Mouse (Mus musculus) forebrain, postnatal 0 days (tissue): Measurements from ENCODE around the gene Tnfaip2. TPM values are rescaled to one million over a fixed set of nuclear protein-coding genes. Genes with fewer than 3 reads are reported as not detected.

Experiments
- ATAC-seq: fragments of 200-750 bp; cut with Nextera tagmentation; 2 replicates; pipeline ENCODE4 v1.8.0; 2017; ENCODE audit warnings: mild to moderate bottlenecking, moderate library complexity
- DNase-seq: peaks from one replicate; pipeline ENCODE4 v3.0.0-alpha.2; 2015
- H3K27ac ChIP-seq: fragments of 300-500 bp; sonication (generic); 2 replicates; pipeline ENCODE4 v1.5.1; 2014; ENCODE audit warnings: low read depth, mild to moderate bottlenecking, antibody characterized with exemption, low read length, moderate library complexity, mixed read lengths
- H3K27me3 ChIP-seq: fragments of 300-500 bp; sonication (generic); 2 replicates; pipeline ENCODE4 v1.6.1; 2014; ENCODE audit warnings: mild to moderate bottlenecking, low read length, mixed read lengths; ENCODE audit not compliant: insufficient read depth
- H3K36me3 ChIP-seq: fragments of 300-500 bp; sonication (generic); 2 replicates; pipeline ENCODE4 v1.6.1; 2014; ENCODE audit warnings: mild to moderate bottlenecking, moderate library complexity; ENCODE audit not compliant: insufficient read depth
- H3K4me1 ChIP-seq: fragments of 300-500 bp; sonication (generic); 2 replicates; pipeline ENCODE4 v1.6.1; 2014; ENCODE audit warnings: antibody characterized with exemption; ENCODE audit not compliant: insufficient read depth
- H3K4me2 ChIP-seq: fragments of 300-500 bp; sonication (generic); 2 replicates; pipeline ENCODE4 v1.6.1; 2014; ENCODE audit warnings: low read depth, mild to moderate bottlenecking, moderate library complexity
- H3K4me3 ChIP-seq: fragments of 300-500 bp; sonication (generic); 2 replicates; pipeline ENCODE4 v1.5.1; 2014; ENCODE audit warnings: low read depth, low read length, mixed read lengths
- H3K9ac ChIP-seq: fragments of 300-500 bp; sonication (generic); 2 replicates; pipeline ENCODE4 v1.6.1; 2014; ENCODE audit warnings: mild to moderate bottlenecking
- H3K9me3 ChIP-seq: fragments of 300-500 bp; sonication (generic); 2 replicates; pipeline ENCODE4 v1.6.1; 2016; ENCODE audit warnings: low read length
- CTCF ChIP-seq: sonication (generic); IDR thresholded peaks from 2 replicates; pipeline ENCODE4 v1.5.1; 2016; ENCODE audit warnings: antibody characterized with exemption, control low read depth, low read depth
- WGBS: fragments of 180-500 bp; shearing (Covaris S2); extraction: QIAGEN DNeasy Blood & Tissue Kit; methylation state at CpG from one replicate; pipeline ENCODE4 v1.1.7; 2014; 5-methylcytosine and 5-hydroxymethylcytosine counted together
- polyA plus RNA-seq: library from polyadenylated mRNA; unstranded; fragments of >200 nt; fragmentation: Nextera tagmentation; extraction: Ambion mirVana; gene quantifications from 2 replicates; pipeline ENCODE4 v1.2.1, GENCODE M21; 2015
- total RNA-seq: library from RNA; depleted of rRNA; stranded (reverse); fragments of >200 nt; gene quantifications from 2 replicates; pipeline ENCODE4 v1.2.3, GENCODE M21; 2014

Tnfaip2 gene
- total and polyA plus RNA-seq, 2 experiments from 2014 or later: 1.2 to 4.8 TPM

GRCm38 (mm10) chr12:111428364-111428763 lies 13.9 kb upstream of the Tnfaip2 start:
- Histone ChIP-seq H3K9ac (no peak overlapping the region; the same call in 1 of the 2 replicates), H3K4me1 (peaks cover 7% of the 10 kb centered on the region; the same call in 1 of the 2 replicates), H3K27ac (no peak overlapping the region), H3K4me3 (no peak overlapping the region), H3K36me3 (no peaks in the 10 kb centered on the region), H3K9me3 (no peaks in the 10 kb centered on the region), H3K27me3 (peaks cover 30% of the 10 kb centered on the region), H3K4me2 (0 out of 2 replicates have a peak overlapping the region, but pooled peaks have one; percentile 52)
- no peak for ATAC-seq
- 23% methylated on average over 8 of the region's 8 CpGs for WGBS
- DNase-seq: no peak
- no peak for TF ChIP-seq CTCF

- Histone ChIP-seq H3K9ac (peak overlapping the region; percentile 56), H3K4me3 (peak overlapping the region; percentile 30), H3K4me1 (peaks cover 7% of the 10 kb centered on the region; the same call in 1 of the 2 replicates), H3K27me3 (peaks cover 22% of the 10 kb centered on the region), H3K4me2 (peak overlapping the region; percentile 52), H3K9me3 (no peaks in the 10 kb centered on the region), H3K36me3 (no peaks in the 10 kb centered on the region), H3K27ac (no peak overlapping the region)
- ATAC-seq: peak; percentile 53
- peak; percentile 83 for DNase-seq
- peak; percentile 17; the same call in 1 of the 2 replicates for TF ChIP-seq CTCF
- 2% methylated on average over 40 of the region's 40 CpGs for WGBS
Observed at GRCm38 (mm10) chr12:111428961-111429911, 13.0 kb upstream of the Tnfaip2 start.

DNA sequence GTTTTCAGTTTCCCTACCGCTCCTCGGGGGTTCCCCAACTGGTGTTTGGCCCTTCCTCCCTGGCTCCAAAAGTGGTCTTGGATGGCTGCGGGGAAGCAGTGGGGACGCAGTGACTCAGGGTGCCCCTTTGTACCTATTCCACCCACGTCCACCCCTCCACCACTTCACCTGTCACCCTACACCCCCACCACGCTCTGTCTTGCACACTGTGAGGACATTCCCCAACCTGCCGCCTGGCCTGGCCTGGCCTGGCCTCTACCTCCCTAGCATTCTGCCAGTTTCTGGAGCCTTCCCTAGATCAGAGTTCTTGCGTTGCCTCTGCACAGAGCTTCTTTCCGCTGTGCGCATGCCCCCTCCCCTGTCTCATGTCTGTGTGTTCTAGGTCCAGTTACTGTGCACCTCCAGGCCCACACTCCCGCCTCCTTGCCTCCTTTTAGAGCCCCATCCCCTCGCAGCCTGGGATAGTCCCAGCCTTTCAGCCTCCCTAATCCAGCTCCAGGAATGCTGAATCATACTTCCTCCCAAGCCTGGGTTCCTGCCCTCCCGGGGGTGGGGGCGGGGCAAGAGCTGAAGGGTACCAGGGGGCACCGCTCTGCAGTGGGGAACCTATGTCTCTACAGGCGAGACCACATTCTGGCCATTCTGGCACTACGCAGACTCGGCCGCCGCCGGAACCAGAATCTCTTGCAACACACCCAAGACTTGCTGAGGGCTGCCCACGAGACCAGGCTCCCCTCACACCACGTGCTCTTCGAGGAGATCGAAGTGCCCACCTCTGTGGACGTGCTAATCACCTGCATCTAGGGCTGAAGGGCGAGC lies 12.0 kb upstream of the Tnfaip2 start:
- DNase-seq (no peak), ATAC-seq (no peak)
- no peak overlapping the region for H3K9ac ChIP-seq
- peak overlapping the region; percentile 52 for H3K4me2 ChIP-seq
- H3K36me3 ChIP-seq: no peaks in the 10 kb centered on the region
- H3K9me3 ChIP-seq: no peaks in the 10 kb centered on the region
- TF ChIP-seq CTCF: no peak
- H3K4me3 ChIP-seq: peak overlapping the region; percentile 30
- no peak overlapping the region for H3K27ac ChIP-seq
- H3K27me3 ChIP-seq: peaks cover 13% of the 10 kb centered on the region
- peaks cover 7% of the 10 kb centered on the region; the same call in 1 of the 2 replicates for H3K4me1 ChIP-seq
- 21% methylated on average over 27 of the region's 27 CpGs for WGBS

DNA sequence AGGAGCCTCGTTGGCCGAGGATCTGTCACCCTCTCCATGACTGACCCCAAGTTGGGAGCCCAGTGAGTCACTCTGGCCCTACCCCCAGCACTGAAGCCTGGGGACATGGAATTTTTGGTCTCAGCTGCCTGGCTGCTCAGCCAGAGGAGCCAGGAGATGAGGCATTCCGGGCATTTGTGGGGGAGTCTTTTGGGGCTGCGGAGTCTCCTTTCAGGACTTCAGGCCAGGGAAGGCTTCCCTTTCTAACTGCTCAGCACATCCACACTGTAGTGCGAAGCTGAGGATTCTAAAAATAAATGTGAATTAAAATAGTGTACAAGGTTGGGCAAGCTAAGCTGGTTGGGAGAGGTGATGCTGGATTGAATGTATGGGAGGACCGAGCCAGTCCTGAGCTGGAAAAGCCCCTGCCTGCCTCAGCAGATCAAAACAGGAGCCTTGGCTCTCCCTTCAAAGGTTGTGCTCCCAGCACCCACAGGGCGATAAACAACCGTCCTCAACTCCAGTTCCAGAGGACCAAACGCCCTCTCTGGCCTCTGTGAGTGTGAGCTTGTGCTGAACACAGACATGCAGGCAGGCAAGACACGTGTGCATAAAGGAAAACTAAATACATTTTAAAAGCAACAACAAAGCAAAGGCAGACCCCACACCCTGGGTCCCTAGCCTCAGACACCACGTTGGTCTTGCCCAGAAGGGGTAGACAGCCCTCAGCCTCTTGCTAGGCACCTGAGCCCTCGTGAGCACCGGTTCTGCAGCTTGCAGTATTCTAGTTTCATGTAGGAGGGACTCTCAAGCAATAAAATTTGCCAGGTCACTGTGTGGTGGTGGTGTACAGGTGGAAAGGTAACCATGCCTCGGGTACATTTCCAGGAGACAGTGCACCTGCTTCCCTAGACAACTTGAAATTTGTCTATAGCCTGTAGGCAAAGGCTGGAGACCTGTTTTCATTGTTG lies 11.1 kb upstream of the Tnfaip2 start:
- no peak for TF ChIP-seq CTCF
- no peak overlapping the region for H3K4me2 ChIP-seq
- peaks cover 7% of the 10 kb centered on the region; the same call in 1 of the 2 replicates for H3K4me1 ChIP-seq
- no peak overlapping the region for H3K4me3 ChIP-seq
- H3K9ac ChIP-seq: no peak overlapping the region; the same call in 1 of the 2 replicates
- no peak overlapping the region for H3K27ac ChIP-seq
- ATAC-seq: no peak
- DNase-seq: no peak
- H3K27me3 ChIP-seq: peaks cover 6% of the 10 kb centered on the region; the same call in 1 of the 2 replicates
- no peaks in the 10 kb centered on the region for H3K9me3 ChIP-seq
- WGBS: 32% methylated on average over 14 of the region's 14 CpGs
- H3K36me3 ChIP-seq: no peaks in the 10 kb centered on the region

DNA sequence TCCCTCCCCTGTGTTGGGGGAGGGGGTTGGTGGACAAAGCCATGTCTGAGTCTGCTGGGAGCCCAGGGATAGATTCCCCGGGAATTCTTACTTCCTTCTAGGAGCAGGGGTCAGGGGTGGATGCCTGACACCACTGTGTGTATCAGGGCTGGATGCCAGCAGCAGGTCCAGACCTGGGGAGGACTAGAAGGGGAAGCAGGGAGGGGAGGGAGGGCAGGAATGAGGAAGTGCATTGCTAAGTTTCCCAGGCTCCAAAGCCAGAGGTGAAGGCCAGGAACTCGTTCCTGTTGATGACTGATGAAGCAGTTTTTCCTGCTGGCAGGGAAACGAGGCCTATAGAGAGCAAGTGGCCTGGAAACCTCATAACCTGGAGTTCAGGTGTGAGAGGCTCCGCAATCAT lies 10.2 kb upstream of the Tnfaip2 start:
- Histone ChIP-seq H3K9me3 (no peaks in the 10 kb centered on the region), H3K36me3 (no peaks in the 10 kb centered on the region), H3K4me2 (no peak overlapping the region), H3K4me1 (peaks cover 7% of the 10 kb centered on the region; the same call in 1 of the 2 replicates), H3K9ac (no peak overlapping the region), H3K27me3 (peaks cover 6% of the 10 kb centered on the region; the same call in 1 of the 2 replicates), H3K4me3 (no peak overlapping the region), H3K27ac (no peak overlapping the region)
- TF ChIP-seq CTCF: no peak
- no peak for DNase-seq
- 43% methylated on average over 4 of the region's 4 CpGs for WGBS
- ATAC-seq: no peak
